Mouse (Mus musculus): ENCODE data around the gene Cst8.
"Not testable (repeated sequence)": the region's sequence is repeated elsewhere in the genome, so short reads cannot be mapped to it uniquely, and the experiment has no call there.

The Cst8 gene

GRCm38 (mm10) chr2:148798485-148798884 lies at the start of gene Cst8:
TSS of gene Cst8 (plus strand) at chr2:148798785.
- DNase-seq (ENCODE audit: low spot score in 2 of 2) = no peak

DNA sequence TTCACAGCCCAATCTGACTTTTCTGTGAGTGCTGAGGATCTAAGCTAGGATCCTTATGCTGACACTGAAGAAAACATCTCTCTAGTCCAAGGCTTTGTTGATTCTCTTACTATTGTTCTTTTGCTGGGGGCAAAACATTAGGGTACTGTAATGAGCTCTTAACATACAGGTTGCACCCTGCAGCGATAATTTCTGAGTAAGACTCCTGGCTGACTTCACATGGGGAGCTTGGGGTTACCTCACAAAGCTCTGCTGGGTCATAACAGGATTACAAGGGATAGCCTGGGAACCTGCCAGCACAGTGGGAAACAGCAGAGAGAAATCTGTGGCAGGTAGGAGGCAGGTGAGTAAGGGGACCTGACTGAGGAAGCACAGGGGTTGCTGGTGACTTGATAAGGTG lies 48.5 kb upstream of the Cst8 start, which contains the start of gene Cstl1:
Gene Cstl1, plus strand, starts transcription at position 301 of the 400 bp plus-strand sequence.
- DNase-seq (ENCODE audit: low spot score in 2 of 2) = no peak

DNA sequence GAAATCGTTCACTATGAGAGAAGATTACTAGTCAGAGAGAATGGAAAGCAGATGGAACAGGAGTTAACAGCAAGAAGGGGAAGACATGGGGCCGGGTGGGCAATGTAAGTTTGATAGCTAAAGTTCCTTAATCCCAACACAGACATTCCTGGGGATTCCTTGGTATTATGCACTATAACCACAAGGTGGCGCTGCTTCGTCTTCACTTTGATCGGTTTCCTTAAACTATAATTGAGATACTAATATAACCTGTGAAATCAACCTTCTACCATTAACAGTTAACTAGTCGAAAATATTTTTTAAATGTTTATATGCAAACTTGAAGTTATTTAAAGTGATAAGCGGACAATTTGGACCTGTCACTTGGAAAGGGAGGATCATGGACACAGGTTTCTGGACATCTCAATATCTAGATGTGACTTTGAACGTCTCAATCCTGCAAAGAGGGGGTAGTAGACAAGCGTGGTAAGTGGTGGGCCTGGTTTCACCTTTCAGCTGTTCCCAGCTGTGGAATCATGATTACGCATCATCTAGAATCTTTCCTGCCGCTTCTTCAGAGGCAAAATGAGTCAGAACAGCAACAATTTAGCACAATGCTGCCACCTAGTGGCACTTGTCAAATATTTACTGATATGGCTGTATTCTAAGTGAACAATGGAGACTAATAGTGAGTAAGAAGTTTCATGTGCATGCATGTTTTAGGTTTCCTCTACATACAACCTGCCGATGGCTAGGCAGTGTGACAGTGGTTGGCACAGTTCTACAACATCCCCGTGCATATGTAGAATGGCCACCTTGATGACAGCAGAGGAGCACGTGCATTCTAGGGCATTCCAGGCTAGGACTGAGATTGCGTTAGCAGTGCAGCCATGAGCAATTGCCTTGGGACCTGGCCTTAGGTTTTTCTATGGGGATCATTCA lies 46.4 kb upstream of the Cst8 start:
- peak; percentile 77 to 88 for DNase-seq (ENCODE audit: low spot score in 2 of 2)

- DNase-seq (ENCODE audit: low spot score in 2 of 2) = no peak
Measured at GRCm38 (mm10) chr2:148754310-148754846, 44.2 kb upstream of the Cst8 start.

DNA sequence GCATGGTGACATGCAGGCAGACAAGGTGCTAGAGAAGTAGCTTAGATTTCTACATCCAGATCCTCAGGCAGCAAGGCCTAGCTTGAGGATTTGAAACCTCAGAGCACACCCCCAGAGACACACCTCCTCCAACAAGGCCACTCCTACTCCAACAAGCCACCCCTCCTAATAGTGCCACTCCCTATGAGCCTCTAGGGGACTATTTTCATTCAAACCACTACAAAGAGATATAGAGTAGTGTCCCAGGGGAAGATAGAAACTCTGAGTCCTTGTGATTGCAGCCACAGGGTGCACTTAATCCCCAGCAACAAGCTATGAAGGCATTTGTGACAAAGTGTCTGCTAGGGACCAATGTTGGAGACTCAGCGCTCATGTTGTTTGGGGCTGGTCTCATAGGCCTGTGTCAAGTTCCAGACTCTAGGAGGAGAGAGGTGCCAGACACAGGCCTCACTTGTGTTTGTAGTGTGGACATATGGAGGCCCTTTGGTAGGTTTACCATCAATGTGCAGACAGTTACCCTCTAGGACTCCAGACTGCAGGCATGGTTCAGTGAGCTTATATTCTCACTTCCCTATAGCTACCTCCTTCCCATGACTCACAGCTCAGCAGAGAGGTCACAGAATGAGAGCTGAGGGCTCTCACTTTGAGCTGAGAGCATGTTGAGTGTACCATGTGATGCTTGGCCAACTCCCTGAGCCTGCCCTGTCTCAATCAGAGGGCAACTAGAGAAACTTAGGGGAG lies 34.8 kb upstream of the Cst8 start:
- no peak for DNase-seq (ENCODE audit: low spot score in 2 of 2)

DNA sequence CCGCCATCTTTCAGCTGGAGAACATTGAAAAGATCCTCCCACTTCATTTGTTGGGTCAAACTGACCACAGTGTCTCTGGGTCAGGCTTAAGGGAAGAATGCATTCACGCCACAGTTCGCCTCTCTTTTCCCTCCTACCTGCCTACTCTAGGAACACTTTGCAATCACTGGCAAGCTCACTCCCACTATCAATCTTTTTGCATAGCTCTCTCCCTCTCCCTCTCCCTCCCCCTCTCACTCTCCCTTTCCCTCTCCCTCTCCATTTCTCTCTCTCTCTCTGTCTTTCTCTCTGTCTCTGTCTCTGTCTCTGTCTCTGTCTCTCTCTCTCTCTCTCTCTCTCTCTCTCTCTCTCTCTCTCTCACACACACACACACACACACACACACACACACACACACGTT lies 27.2 kb upstream of the Cst8 start, which contains the start of gene Cst11:
Gene Cst11, minus strand, starts transcription at position 101 of the 400 bp plus-strand sequence.
- DNase-seq (ENCODE audit: low spot score in 2 of 2) = not testable (repeated sequence)

DNA sequence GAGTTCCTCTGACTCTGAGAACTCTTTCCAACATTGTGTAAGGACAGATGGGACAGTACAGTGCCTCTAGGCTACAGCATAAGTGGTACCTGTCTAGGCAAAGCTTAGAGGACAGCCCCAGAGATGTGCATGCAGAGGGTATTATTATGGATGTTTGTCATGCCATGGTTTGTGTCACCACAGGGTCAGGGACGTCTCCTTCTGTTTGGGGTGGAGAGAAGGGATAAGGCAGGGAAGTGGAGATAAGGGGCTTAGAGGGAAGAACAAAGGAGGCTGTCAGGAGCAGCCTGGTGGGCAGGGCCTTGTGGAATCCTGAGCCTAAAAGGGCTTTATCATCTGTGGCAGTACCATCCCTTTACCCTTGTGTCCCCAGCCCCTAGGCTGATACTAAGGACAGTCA lies 16.9 kb upstream of the Cst8 start, which contains the start of gene 8030411F24Rik:
Gene 8030411F24Rik, plus strand, starts transcription at position 301 of the 400 bp plus-strand sequence.
- no peak for DNase-seq (ENCODE audit: low spot score in 2 of 2)

DNA sequence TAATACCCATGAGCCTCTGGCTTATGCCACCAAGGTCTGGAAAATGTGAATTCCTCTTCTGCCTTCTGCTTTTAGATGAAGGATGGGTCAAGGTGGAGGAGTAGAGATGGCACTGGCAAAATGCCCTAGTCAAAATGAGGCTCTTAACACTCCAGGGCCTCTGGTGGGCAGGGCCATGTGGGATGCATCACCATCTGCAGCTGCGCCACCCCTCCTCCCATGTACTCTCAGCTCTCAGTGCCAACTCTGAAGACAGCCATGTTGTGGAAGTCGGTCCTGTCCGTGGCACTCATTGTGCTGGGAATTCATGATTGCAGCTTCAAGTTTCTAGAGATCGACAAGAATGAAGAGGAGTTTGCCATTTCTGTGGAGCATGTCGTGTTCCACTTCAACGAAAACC lies 9.4 kb upstream of the Cst8 start, which contains the start of gene Cst12:
Gene Cst12, plus strand, starts transcription at position 220 of the 400 bp plus-strand sequence.
- DNase-seq (ENCODE audit: low spot score in 2 of 2) = no peak

DNA sequence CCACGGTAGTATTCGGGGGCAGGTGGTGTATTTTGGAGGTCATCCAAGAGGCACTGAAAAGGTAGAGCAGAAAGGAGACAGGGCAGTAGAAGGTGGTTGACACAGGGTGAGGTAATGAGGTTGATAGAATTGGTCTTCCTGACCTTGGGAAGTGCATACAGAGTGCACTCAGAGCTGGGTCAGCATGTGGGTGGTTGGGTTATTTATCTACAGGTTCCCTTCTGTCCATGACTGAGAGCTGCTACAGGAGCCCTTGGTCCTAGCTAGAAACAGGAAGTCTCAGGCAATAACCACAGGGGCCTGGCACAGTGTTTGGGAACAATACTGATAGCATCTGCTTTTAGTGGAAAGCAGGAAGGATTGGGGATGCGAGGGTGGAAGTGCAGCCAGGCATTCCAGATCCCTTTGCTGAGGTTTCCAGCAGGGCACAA lies 2.9 kb downstream of the Cst8 start:
- DNase-seq (ENCODE audit: low spot score in 2 of 2) = no peak

DNA sequence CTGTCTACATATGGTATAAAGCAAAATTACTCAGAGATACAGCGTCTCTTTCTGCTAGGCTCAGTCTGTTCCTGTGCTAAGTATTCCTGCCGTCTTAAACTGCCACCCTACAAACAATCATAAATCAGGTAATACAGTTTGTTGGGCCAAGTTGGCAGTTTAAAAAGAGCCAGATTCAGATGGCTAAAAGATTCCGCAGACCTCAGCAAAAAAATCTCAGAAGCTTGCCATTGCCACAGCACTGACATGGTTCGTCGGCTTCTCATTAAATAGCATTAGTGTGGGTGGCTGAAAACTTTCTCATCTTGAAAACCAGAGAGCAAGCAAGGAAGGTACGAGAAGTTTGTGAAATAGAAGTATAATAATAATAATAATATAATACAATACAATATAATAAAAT lies 8.1 kb downstream of the Cst8 start:
- no peak for DNase-seq (ENCODE audit: low spot score in 2 of 2)

GRCm38 (mm10) chr2:148819909-148820308 lies 21.3 kb downstream of the Cst8 start, which contains the start of gene Cst13:
TSS of gene Cst13 (plus strand) at chr2:148820081.
- DNase-seq (ENCODE audit: low spot score in 2 of 2) = no peak

DNA sequence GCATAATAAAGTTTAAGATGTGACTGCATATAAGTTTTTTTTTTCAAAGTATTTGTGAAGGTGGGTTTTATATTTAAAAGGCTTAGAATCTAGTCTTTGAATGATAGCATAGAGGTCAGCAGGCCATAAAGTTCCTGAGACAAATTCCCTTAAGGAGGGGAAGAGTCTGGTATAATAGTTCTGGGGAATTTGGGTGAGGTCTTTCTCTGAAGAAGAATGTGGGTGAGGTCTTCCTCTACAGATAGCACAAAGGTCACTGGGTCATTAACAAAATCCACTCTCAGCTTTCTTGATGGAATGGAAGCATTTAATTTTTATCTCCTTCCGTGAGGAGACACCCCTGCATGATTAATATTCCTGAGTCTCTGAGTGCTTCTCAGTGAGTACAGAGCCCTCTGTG lies 27.4 kb downstream of the Cst8 start:
- DNase-seq (ENCODE audit: low spot score in 2 of 2) = no peak

DNA sequence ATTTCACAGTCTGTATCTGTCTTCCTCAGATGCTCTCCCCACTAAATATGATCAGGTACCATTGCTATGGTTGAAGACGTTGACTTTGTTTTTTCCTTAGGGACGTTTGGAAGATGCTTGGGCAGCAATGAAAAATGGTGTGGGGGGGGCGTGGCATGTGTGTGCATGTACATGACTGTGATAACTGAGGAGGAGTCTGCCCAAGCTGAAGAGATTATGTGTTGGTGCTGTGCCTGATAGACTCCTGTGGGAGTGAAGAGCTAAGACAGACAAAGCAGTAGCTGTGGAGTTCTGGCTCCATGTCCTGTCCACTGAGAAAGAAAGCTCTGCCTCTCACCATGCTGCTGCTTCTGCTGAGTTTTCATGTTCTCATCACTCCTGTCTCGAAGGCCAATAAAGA lies 36.3 kb downstream of the Cst8 start, which contains the start of gene Cst9:
Gene Cst9, plus strand, starts transcription at position 236 of the 400 bp plus-strand sequence.
- DNase-seq (ENCODE audit: low spot score in 2 of 2) = no peak

DNA sequence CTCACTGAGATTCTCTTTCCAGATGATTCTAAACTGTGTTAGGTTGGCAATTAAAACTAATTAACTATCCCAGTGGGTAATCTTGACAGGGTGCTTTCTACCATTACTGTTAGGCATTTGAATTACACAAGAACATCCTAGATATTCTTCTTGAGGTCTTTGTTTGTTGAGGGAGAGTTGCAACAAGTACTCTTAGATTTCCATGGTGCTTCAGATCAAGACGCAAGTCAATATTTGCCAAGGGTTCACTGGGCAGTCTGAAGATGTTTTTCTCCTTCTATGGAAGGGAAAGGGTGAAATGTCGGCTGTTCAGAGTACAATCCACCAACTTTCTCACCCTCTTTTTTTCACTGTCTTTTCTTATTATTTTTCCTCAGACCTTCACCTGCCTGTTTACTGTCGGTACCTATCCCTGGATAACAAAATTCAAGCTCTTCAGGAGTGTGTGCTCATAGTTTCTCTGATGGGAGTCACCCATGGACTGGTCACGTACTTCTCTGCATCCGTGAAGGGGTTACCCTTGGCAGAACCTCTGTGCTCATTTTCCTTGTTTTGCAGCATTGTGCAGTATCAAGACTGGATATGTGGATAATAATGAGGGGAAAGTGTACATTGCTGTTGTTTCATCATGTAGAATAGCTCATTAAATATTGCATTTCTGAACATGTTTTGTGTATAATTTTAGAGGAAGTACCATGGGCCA lies 39.6 kb downstream of the Cst8 start:
- DNase-seq (ENCODE audit: low spot score in 2 of 2) = no peak

GRCm38 (mm10) chr2:148839224-148839623 lies 40.6 kb downstream of the Cst8 start:
- DNase-seq (ENCODE audit: low spot score in 2 of 2) = no peak

GRCm38 (mm10) chr2:148851116-148851906 lies 52.7 kb downstream of the Cst8 start:
- DNase-seq (ENCODE audit: low spot score in 2 of 2) = peak; percentile 90 to 92
